Mouse (Mus musculus): ENCODE data around the gene Nup50.

Gene Nup50

DNA sequence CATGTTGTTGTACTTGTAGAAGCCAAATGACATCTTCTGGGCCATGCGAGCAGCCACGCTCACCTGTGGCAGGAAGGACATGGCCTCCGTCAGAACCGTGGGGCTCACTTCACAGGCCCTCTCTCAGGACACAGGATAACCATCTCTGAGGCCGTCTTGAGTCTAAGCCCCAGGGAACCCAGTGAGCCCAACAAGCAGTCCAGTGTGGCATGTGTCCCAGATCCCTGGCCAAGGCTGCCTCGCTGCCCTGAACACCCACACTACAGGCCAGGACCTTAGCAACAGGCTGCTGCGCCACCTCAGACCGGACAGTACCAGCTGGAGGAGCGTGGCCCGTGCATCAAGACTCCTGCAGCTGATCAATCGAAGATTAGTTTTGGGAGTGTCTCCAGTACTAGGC lies 30.0 kb downstream of the Nup50 start:
- no peak for DNase-seq

DNA sequence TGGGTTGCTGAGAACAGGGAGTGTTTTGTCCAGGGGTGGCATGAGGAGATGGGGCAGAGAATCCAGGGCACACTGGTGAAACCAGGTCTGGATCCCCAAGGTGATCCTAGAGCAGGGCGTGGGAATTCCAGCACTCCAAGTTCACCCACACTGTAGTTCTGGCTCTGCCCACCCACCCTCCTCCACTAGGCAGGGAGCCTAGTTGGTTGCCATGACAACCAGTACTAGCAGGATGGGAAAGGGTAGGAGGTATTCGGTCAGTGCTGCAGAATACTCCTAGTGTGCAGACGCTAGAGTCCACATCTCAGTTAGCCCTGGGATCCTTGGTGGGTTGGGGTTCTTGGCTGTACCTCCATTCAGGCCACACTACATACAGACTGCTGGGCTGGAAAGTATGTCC lies 34.6 kb downstream of the Nup50 start:
- DNase-seq: no peak

GRCm38 (mm10) chr15:84958331-84958730 lies 35.1 kb downstream of the Nup50 start:
- no peak for DNase-seq

- no peak for DNase-seq
Measured at GRCm38 (mm10) chr15:84959891-84960290, 36.7 kb downstream of the Nup50 start.

DNA sequence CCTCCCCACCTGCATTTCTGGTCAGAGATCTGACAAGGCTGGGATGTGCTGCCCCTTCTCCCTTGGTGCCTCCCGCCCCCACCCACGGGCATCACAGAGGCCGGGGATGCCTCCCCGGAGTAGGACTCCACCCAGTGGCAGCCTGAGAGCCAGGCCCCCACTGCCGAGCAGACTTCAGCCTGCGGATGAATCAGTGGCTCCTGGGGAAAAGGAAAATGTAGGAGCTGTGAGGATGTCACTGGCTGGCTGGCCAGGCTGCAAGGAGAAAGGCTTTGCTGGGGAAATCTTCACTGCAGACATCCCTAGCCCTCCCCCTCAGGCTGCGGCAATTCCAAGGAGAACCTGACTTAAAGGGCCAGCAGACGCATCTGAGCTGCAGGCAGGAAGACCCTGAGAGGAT lies 37.5 kb downstream of the Nup50 start:
- no peak for DNase-seq

DNA sequence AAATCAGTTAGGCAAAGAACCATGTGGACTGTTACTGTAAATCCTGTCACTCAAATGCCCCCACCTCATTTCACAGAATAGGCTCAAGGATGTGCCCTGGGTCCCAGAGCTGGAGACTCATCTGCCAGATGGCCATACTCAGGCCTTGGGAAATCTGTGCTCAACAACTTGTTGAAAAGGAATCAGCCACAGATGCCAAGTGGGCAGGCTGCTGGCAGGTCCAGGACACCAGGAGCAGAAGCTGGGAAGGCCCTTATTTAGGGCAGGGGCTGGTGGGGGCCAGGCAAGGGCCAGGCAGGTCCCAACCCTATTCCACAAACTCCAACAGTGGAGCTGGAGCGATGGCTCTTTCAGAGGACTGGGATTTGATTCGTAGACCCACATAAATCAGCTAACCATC lies 39.3 kb downstream of the Nup50 start:
- no peak for DNase-seq

- no peak for DNase-seq
Measured at GRCm38 (mm10) chr15:84964771-84965170, 41.6 kb downstream of the Nup50 start.

DNA sequence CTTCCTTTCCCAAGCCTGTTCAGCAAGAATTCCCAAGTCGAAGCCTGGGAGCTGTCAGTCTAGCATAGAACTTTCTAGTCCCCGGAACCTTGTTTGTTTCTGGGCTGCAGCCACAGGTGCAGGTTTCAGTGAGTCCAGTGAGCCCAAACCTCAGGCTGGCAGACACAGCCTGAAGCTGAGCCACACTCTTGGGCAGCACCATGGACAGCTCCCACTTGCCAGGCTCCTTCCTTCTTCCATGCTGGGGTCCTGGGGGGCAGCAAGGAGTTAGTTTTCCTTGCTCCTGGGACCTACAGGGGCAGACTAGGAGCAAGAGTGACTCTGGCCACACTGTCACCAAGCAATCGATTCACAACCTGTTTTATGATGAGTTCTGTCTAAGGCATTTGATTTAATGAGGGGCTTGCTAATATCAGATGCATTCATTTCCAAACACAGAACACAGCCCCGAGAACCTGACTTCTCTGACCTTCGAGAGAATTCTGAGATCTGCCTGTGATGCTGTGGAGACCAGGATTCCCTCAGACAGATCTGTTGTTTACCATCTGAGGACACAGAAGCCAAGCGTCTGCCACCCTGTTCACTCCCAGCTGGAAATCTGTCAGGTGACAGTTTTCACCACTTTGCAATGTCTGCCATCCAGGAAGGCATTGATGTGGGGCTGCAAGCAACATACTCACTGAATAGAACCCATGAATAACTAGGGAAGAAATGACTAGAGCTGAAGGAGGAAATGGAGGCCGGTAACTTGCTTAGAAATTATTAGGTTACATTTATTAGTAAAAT lies 42.6 kb downstream of the Nup50 start:
- DNase-seq: no peak

GRCm38 (mm10) chr15:84968534-84968933 lies 45.3 kb downstream of the Nup50 start:
- no peak for DNase-seq

- DNase-seq: no peak
Measured at GRCm38 (mm10) chr15:84972860-84973543, 49.8 kb downstream of the Nup50 start.

GRCm38 (mm10) chr15:84973544-84973871 lies 50.3 kb downstream of the Nup50 start:
- no peak for DNase-seq

- peak in 1 of 2 experiments; percentile 23 for DNase-seq
Measured at GRCm38 (mm10) chr15:84975729-84976128, 52.5 kb downstream of the Nup50 start.

GRCm38 (mm10) chr15:84981609-84982313 lies 58.5 kb downstream of the Nup50 start:
- peak; percentile 18 to 29 for DNase-seq

- DNase-seq: no peak
Measured at GRCm38 (mm10) chr15:84982888-84983287, 59.7 kb downstream of the Nup50 start.

DNA sequence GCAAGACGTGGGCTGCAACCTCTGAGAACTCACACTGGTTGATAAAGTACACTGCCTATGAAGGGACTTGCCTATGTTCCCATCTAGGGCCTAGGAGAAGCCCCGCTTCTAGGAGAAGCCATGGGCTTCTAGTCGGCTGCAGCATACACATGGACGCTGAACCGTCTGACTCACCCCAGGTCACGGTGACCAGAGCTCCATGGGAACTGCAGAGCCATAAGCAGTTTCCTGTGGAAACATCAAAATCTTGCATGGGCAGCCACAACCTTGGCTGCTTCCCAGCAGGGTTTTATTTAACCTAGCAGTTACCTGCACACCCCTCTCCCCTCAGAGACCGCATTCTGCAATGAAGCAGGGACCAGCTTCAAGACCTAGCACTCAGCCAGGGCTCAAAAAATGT lies 60.5 kb downstream of the Nup50 start:
- DNase-seq: no peak

- DNase-seq: no peak
Measured at GRCm38 (mm10) chr15:84985516-84986160, 62.4 kb downstream of the Nup50 start.

- no peak for DNase-seq
Measured at GRCm38 (mm10) chr15:84986171-84987019, 63.2 kb downstream of the Nup50 start.

DNA sequence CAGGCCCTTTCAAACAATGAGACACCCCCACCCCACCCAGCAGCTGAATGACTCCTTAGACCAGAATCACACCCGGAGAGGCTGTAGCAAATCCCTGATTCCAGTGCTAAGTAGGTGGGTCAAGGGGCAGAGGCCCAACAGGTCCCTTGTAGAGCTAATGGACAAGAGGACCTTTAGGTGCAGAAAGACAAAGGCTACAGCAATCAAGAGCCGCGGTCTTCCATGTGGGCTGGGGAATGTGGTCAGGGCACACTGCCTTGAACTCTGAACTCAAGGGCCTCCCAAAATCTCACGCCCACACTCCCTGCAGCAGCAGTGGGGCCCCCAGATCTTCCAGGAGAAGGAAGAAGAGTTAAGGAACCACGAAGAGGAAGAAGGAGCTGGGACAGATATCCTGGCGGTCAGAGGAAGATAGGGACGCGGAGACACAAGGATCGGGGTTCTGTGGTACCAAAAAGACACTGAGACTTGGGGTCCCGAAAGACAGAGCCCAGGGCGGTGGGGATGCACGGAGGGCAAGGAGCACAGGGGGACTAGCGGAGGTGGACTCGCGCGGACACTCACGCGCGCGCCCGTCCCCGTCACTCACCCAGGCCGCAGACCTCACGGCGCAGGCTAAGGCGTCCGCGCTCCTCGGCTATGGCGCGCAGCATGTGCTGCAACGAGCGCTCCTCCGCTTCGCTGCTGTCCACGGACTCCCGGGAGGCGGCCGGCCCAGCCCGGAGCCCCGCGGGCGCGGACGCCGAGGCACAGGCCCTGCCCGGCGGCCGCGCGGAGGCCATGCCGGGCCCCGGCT lies 64.0 kb downstream of the Nup50 start:
- DNase-seq: peak; percentile 45 to 49

DNA sequence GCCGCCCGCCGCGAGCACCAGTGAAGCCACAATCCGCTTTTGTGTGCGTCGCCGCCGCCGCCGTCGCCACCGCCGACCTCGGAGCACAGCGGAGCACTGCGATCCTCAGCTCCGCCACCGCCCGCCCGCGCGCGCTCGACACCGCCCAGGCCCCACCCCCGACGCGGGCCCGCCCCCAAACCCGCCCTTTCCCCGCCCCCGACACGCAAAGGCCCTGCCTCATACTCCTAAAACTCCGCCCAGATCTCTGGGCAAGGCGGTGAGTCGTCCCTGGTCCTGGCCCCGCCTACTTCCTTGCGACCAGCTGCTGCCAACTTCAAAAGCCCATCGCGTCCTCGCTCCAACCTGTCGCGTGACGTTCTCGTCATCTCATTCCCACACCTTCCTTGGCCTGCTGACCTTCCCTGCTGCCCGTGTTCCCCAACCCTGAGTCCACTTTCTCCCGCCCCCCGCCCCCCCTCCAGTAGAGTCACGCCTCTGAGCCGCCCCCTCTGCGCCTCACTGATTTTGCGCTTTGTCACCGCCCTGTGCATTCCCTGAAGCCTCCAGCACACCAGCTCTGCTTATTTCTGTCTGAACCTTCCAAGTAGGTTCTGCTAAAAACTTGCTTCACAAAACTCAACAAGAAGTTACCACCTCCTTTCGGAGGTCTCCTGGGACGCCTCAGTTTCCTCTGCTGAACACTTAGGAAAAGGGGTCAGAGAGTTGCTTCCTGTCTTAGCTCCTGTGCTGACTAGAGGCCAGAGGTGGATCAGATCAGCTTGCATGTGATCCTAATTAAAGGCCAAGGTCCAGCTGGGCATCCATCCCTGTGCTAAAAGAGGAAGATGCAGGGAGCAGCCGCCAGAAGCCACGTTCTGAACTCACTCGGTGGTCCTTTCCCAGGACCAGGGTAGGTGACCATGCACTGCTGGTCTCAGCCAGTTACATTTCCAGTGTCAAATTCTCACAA lies 64.9 kb downstream of the Nup50 start, which contains the start of gene 5031439G07Rik:
Gene 5031439G07Rik (minus strand): TSS at position 678 of the 952 bp plus-strand sequence.
- peak; percentile 94 to 97 for DNase-seq

- no peak for DNase-seq
Measured at GRCm38 (mm10) chr15:84989098-84989497, 65.9 kb downstream of the Nup50 start.

Data from lung, adult 18-20 months (tissue).